Mouse (Mus musculus): Measurements from ENCODE around the gene Zfp990. TPM values are rescaled to one million over a fixed set of nuclear protein-coding genes. Genes with fewer than 3 reads are reported as not detected.
"Not testable (repeated sequence)": the region's sequence is repeated elsewhere in the genome, so short reads cannot be mapped to it uniquely, and the experiment has no call there.

The Zfp990 gene
- total RNA-seq, 2 experiments from 2014 or later = 0.31 to 0.49 TPM

- intact Hi-C loops (cut with DNase I); DNase-seq (ENCODE audit: low spot score): not testable (repeated sequence)
These were observed 74.5 kb downstream of the Zfp990 start, which contains the start of gene Gm13212 for GRCm38 (mm10) chr4:145585078-145585477. Gm13212 (plus strand) TSS chr4:145585166.

- intact Hi-C loops (cut with DNase I); DNase-seq (ENCODE audit: low spot score): not testable (repeated sequence)
These were observed 75.5 kb downstream of the Zfp990 start for GRCm38 (mm10) chr4:145586046-145586445.

Other genes with a start within 250 kb of the Zfp990 start
- under 1 TPM in 1 of 2 experiments, not detected in 1; 0.08 TPM for gene Tnfrsf8, start 195.6 kb upstream of the Zfp990 start, total RNA-seq (2021)
- gene Gm13212, start 74.4 kb downstream of the Zfp990 start, total RNA-seq (2021) = 1 to 10 TPM; 1.8 to 1.9 TPM
- under 1 TPM in 1 of 2 experiments, not detected in 1; 0.34 TPM for gene Zfp980, start 159.9 kb downstream of the Zfp990 start, total RNA-seq (2021)

All from heart, postnatal 25 days (tissue).